Mouse (Mus musculus) cortical plate, adult 2 months (tissue): ENCODE measurements at regions not wholly inside any gene's neighbourhood (a gene's known extent, or its start where the extent isn't known, plus 50 kb on each side); places are given as distances from the start of the nearest gene placed in this dataset.
A peak's percentile ranks its signal among the peaks of the same experiment; 100 is the strongest.
"Not testable (repeated sequence)": the region's sequence is repeated elsewhere in the genome, so short reads cannot be mapped to it uniquely, and the experiment has no call there.

Source experiments
- H3K27ac ChIP-seq: fragments of 200-500 bp; 2 replicates; pipeline ENCODE4 v1.5.1; 2012; ENCODE audit warnings: low read length, control low read depth, inconsistent platforms; ENCODE audit not compliant: insufficient read depth
- H3K4me1 ChIP-seq: fragments of 200-500 bp; 2 replicates; pipeline ENCODE4 v1.6.1; 2011; ENCODE audit warnings: low read length; ENCODE audit not compliant: control insufficient read depth, insufficient read depth
- H3K4me3 ChIP-seq: fragments of 200-500 bp; 2 replicates; pipeline ENCODE4 v1.5.1; 2011; ENCODE audit warnings: mild to moderate bottlenecking, low read length, control low read depth; ENCODE audit not compliant: insufficient read depth
- CTCF ChIP-seq: fragments of 200-500 bp; IDR thresholded peaks from 2 replicates; pipeline ENCODE4 v1.5.1; 2011; ENCODE audit warnings: mild to moderate bottlenecking, control low read depth, low read length; ENCODE audit not compliant: insufficient read depth; ENCODE audit errors: extremely low read depth
- POLR2A ChIP-seq: fragments of 200-500 bp; IDR thresholded peaks from 2 replicates; pipeline ENCODE4 v1.6.1; 2011; ENCODE audit warnings: mild to moderate bottlenecking, low read length, control low read depth; ENCODE audit not compliant: insufficient read depth; ENCODE audit errors: extremely low read depth

DNA sequence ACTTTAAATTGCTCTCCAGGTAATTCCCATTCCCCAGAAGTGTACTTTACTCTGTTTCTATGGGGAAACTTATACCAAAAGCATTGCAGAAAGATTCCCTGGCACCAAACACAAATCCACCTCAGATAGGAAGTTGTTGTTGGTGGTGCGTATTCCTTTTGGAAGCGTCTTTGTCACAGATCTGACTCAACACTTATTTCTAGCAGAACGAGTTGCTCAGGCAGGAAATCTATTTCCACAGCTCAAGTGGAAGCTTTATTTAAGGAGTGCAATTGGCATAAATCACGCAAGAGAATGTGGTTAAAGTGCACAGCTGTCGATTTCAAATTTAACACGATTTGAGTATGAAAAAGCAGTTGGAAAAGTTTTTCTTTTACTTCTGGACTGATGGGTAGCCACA is 436.9 kb upstream of the Ghitm start:
- Histone ChIP-seq H3K4me1 (no peaks in the 10 kb centered on the region), H3K27ac (no peak overlapping the region), H3K4me3 (no peak overlapping the region)
- TF ChIP-seq CTCF (no peak), POLR2A (no peak)

DNA sequence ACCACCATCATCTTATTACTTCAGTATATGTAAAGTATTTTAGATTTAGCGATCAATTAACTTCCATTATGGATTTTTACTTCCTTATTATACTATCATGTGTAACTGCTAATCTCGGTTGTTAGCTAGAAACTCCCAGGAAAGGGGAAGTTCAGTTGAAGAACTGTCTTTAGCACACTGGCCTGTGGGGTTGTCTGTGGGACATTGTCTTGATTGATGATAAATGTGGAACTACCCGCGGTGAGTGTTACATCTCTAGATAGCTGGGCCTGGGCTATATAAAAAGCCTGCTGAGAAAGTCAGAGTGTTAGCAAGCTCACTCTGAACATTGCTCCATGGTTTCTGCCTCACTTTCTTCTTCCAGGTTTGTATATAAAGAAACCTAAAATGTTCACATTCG is 423.2 kb upstream of the Ghitm start:
- H3K4me1 ChIP-seq: no peaks in the 10 kb centered on the region
- TF ChIP-seq POLR2A: no peak
- TF ChIP-seq CTCF: no peak
- H3K4me3 ChIP-seq: no peak overlapping the region
- H3K27ac ChIP-seq: no peak overlapping the region

DNA sequence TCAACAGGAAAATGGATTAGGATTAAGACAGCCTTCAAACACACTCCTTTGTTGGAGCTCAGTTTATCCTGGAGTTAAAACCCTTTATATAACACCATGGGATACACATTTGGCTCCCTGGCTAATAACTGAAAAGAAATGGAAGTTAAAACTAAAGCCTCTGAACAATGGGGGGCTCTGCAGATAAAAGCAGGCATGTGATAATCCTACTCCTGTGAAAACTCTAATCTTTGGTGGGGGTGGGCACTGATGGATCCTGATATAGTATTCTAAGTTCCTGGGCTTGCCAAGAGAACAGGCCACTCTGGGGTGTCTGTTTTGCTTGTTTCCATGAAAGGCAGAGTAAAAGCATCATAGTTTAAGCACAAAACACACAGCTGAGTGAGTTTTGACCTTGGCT is 388.5 kb upstream of the Ghitm start:
- Histone ChIP-seq H3K27ac (no peak overlapping the region), H3K4me3 (no peak overlapping the region), H3K4me1 (no peaks in the 10 kb centered on the region)
- TF ChIP-seq CTCF (no peak), POLR2A (no peak)

DNA sequence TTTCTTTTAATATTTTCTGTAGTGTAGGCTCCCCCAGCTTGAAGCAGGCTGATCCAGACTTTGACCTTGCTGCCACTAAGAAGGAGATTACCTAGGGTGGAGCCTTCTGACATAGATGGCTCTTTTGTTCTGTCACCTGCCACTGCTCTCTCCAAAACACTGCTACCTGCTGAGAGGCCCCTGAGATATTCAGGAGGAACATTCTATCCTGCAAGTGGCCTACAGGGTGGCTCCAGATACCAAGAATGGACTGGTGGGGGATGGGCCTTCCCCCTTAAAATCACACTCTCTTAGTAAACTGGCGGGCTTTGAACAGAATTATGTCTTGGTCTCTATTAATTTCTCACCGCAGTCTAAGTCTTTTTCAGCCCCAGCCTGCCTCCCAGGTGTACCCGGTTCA is 385.6 kb upstream of the Ghitm start:
- H3K27ac ChIP-seq, H3K4me1 ChIP-seq, H3K4me3 ChIP-seq: not testable (repeated sequence)

DNA sequence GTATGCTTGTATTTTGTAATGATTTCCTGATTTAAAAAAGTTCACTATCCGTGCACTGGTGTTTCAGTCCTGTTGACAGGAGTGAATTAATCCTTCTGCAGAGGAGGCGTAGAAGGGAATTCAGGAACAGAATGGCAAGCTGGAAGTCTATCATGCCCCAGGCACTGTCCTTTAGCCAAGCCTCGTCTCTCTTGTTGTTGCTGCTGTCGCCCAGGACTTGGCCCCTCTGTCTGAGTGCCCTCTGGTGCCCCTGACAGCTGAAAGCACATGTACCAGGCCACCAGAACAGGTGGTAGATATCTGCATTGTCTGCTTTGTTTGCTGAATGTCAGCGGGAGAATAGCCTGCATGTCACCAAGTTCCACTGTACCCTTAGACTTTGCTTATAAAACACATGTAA is 370.2 kb upstream of the Ghitm start:
- Histone ChIP-seq H3K4me1 (no peaks in the 10 kb centered on the region), H3K4me3 (no peak overlapping the region), H3K27ac (no peak overlapping the region)
- TF ChIP-seq CTCF (no peak), POLR2A (no peak)

DNA sequence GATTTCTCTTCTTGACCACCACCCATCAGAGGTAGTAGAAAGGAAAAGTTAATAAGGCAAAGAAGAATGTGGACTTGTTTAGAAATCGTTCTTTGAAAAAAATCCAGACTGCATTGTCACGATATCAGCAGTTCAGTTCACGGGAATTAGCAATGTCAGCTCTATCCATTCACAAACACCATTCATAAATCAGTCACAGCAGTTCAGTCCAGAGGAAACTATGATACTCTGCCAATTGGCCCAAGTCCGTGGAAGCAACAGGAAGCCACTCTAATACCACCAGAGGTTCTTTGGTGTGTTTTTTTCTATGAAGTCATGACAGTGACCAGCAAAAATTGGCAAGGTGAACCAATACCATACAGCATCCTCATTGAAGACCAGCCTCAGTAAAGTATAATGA is 355.6 kb upstream of the Ghitm start:
- no peak for TF ChIP-seq CTCF
- TF ChIP-seq POLR2A: no peak

DNA sequence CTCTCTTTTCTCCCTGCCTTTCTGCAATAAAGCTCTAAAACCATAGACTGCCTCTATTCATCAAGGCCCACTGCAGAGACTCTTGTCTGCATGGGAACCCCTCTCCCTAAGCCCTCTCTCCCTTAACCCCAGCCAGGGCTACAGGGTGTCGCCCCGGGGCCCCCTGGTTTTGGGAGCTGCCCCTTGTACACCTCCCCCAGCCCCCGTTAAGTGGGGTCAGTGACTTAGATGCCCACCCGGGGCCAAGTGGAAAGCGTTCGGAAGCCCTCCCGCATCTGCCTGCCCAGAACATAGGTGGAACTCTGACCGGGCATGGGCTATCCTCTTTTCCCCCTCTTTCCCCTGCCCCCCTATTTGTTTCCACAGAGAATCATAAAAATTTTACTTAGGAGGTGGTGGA is 350.2 kb upstream of the Ghitm start:
- no peak for TF ChIP-seq POLR2A
- TF ChIP-seq CTCF: no peak

More for the DNA sequence above, 355.6 kb upstream of the Ghitm start:
- Histone ChIP-seq H3K4me1 (no peaks in the 10 kb centered on the region), H3K4me3 (no peak overlapping the region), H3K27ac (no peak overlapping the region)

DNA sequence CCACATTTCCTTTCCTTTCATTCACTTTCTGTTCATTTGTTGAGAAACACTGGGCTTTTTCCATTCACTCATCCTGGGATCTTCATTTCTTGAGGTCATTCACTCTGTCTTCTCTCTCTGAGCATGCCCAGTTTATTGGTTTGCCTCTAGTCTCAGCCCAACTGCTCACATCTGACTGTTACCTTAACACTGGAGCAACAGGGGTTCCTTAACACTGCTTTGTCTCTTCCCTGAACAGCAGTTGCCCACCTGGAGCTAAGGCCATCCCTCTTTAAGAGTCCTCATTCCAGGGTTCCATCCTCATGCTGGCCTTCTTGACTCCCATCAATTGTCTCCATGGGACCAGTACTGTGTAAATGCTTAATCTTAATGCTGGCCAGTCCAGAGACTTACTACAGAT is 342.5 kb upstream of the Ghitm start:
- no peak overlapping the region for H3K4me3 ChIP-seq
- H3K4me1 ChIP-seq: no peaks in the 10 kb centered on the region
- TF ChIP-seq CTCF (no peak), POLR2A (no peak)
- H3K27ac ChIP-seq: no peak overlapping the region

More for the DNA sequence above, 350.2 kb upstream of the Ghitm start:
- Histone ChIP-seq H3K4me3 (no peak overlapping the region), H3K27ac (no peak overlapping the region), H3K4me1 (no peaks in the 10 kb centered on the region)

DNA sequence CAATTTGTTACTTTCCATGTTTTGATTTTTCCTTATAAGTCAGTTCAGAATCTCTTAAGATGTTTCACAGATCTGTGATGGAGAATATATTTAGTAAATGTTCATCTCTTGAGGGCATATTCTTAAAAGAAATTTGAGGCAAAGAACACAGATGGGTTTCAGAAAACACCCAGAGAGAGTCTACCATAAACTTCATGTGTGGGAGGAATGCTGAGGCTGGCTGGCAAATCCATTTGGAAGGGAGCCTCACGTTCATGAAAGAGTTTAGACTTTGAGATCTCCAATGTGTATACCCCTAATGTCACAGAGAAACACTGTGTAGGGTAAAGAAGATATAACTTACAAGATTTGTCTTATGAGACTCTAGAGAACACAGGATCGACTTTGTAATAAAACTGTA is 333.6 kb upstream of the Ghitm start:
- Histone ChIP-seq H3K27ac (no peak overlapping the region), H3K4me1 (peaks cover 1% of the 10 kb centered on the region; the same call in 1 of the 2 replicates), H3K4me3 (no peak overlapping the region)
- TF ChIP-seq POLR2A (no peak), CTCF (no peak)

DNA sequence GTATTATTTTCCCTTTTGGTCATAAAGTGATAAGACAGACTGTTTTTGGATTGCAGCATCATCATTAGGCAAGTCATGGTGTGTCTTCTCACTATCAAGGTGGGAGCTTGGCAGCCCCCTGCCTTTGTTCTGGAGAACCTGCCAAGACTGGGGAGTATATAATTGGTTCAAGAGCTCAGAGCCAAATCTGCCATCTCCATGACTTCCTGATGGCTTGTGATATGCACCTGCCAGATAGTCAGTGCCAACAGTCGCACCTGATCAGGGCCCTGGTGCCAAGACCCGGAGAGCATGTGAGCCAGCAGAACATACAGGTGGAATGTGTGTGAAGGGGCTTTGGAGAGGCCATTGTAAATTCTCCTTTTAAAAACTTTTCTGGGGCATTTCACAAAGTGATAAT is 305.8 kb upstream of the Ghitm start:
- H3K4me3 ChIP-seq: no peak overlapping the region
- H3K27ac ChIP-seq: no peak overlapping the region

DNA sequence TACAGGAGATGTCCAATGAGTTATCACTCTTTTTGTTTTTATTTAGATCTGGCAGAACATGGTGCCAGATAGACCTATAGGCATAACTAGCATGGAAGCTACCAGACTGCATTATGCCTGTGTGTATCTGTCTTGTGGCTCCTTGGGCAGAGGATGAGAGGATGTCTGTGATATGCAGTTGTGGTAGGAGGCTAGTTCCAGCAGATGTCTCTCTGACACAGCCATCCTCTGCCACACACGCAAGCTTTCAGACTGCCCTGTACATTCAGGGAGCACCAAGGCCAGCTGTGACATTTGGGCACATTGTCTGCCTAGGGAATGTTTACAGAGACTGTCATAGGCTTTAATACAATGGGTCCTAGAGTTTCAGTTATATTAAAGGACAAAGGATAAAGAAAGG is 295.6 kb upstream of the Ghitm start:
- TF ChIP-seq CTCF: peak; percentile 37
- no peak for TF ChIP-seq POLR2A
- H3K4me3 ChIP-seq: no peak overlapping the region

More for the DNA sequence above, 305.8 kb upstream of the Ghitm start:
- H3K4me1 ChIP-seq: no peaks in the 10 kb centered on the region
- TF ChIP-seq CTCF (no peak), POLR2A (no peak)

DNA sequence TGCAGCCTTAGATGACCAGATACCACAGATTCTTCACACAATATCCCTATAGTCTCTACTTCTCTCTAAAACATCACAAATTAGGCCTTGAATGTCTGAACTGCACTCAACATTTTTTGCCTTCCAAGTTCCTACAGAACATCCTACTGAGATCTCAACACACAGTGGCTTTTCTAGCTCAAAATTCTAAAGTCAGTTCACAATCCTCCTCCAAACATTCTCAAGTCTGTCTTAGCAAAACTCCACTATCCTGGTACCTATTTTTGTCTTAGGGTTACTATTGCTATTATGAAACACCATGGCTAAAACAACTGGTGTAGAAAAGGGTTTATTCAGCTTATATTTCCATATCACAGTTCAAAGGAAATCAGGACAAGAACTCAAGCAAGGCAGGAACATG is 290.4 kb upstream of the Ghitm start:
- TF ChIP-seq POLR2A (no peak), CTCF (no peak)
- H3K27ac ChIP-seq: no peak overlapping the region
- no peaks in the 10 kb centered on the region for H3K4me1 ChIP-seq
- H3K4me3 ChIP-seq: no peak overlapping the region

More for the DNA sequence above, 295.6 kb upstream of the Ghitm start:
- Histone ChIP-seq H3K27ac (no peak overlapping the region), H3K4me1 (no peaks in the 10 kb centered on the region)
